Mouse (Mus musculus) liver, postnatal 0 days (tissue): ENCODE data around the gene Arhgap25.

Experiments
- CTCF ChIP-seq: sonication (generic); IDR thresholded peaks from 2 replicates; pipeline ENCODE4 v1.5.1; 2016; ENCODE audit warnings: antibody characterized with exemption, low read depth
- EP300 ChIP-seq: IDR thresholded peaks from 2 replicates; pipeline ENCODE4 v1.6.1; 2016; ENCODE audit warnings: antibody characterized with exemption, low read depth, mild to moderate bottlenecking

DNA sequence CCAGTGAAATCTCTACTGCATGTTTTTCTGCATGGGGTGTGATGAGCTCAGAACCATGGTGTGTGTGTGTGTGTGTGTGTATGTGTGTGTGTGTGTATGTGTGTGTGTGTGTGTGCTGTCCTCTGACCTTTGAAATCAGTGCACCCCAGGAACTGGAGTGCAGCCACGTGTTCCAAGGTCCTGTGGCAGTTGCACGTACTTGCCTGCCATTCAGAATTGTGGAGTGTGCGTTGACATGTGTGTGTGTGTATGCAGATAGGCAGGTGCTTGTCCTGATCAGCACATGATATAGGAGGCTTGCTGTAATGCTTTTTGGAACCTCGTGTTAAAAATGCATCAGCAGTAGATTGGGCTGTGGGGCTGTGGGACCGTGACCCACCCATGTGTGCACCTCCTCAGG lies 106.1 kb downstream of the Arhgap25 start:
- TF ChIP-seq CTCF (no peak), EP300 (no peak)
